Mouse (Mus musculus) urinary bladder, adult 2 months (tissue): ENCODE data around the gene Fndc3b. TPM values are rescaled to one million over a fixed set of nuclear protein-coding genes. Genes with fewer than 3 reads are reported as not detected.

Source experiments
- DNase-seq: peaks from one replicate; pipeline ENCODE4 v3.0.0; 2022; ENCODE audit warnings: low spot score
- polyA plus RNA-seq: library from polyadenylated mRNA; depleted of rRNA; stranded (reverse); fragments of >200 nt; gene quantifications from 2 replicates; pipeline ENCODE4 v1.2.3, GENCODE M21; 2012

Gene Fndc3b
- polyA plus RNA-seq, 1 experiment, result 26.0 TPM

- no peak for DNase-seq
Measured at GRCm38 (mm10) chr3:27670416-27670815, 40.7 kb downstream of the Fndc3b start.

GRCm38 (mm10) chr3:27667280-27667679 is 43.8 kb downstream of the Fndc3b start:
- DNase-seq, result no peak

GRCm38 (mm10) chr3:27665338-27665737 is 45.8 kb downstream of the Fndc3b start:
- DNase-seq, result no peak

- DNase-seq, result no peak
Measured at GRCm38 (mm10) chr3:27663221-27663620, 47.9 kb downstream of the Fndc3b start.

GRCm38 (mm10) chr3:27658198-27658763 is 52.8 kb downstream of the Fndc3b start:
- no peak for DNase-seq

GRCm38 (mm10) chr3:27656764-27657390 is 54.2 kb downstream of the Fndc3b start:
- no peak for DNase-seq

GRCm38 (mm10) chr3:27655673-27656072 is 55.4 kb downstream of the Fndc3b start:
- no peak for DNase-seq

- DNase-seq, result no peak
Measured at GRCm38 (mm10) chr3:27655042-27655441, 56.1 kb downstream of the Fndc3b start.

GRCm38 (mm10) chr3:27652451-27653011 is 58.6 kb downstream of the Fndc3b start:
- DNase-seq, result no peak

- DNase-seq, result no peak
Measured at GRCm38 (mm10) chr3:27651731-27652130, 59.4 kb downstream of the Fndc3b start.

- DNase-seq, result no peak
Measured at GRCm38 (mm10) chr3:27650083-27650482, 61.0 kb downstream of the Fndc3b start.

GRCm38 (mm10) chr3:27649316-27649715 is 61.8 kb downstream of the Fndc3b start:
- no peak for DNase-seq

- no peak for DNase-seq
Measured at GRCm38 (mm10) chr3:27642381-27642780, 68.7 kb downstream of the Fndc3b start.

GRCm38 (mm10) chr3:27639701-27640100 is 71.4 kb downstream of the Fndc3b start:
- DNase-seq, result no peak

GRCm38 (mm10) chr3:27637046-27637661 is 74.0 kb downstream of the Fndc3b start:
- no peak for DNase-seq

- no peak for DNase-seq
Measured at GRCm38 (mm10) chr3:27635776-27636175, 75.3 kb downstream of the Fndc3b start.

- no peak for DNase-seq
Measured at GRCm38 (mm10) chr3:27632880-27633279, 78.2 kb downstream of the Fndc3b start.

GRCm38 (mm10) chr3:27631112-27631511 is 80.0 kb downstream of the Fndc3b start:
- DNase-seq, result no peak

GRCm38 (mm10) chr3:27629716-27630115 is 81.4 kb downstream of the Fndc3b start:
- DNase-seq, result no peak

- no peak for DNase-seq
Measured at GRCm38 (mm10) chr3:27626301-27626700, 84.8 kb downstream of the Fndc3b start.

- DNase-seq, result no peak
Measured at GRCm38 (mm10) chr3:27625592-27625985, 85.5 kb downstream of the Fndc3b start.

- no peak for DNase-seq
Measured at GRCm38 (mm10) chr3:27624974-27625591, 86.0 kb downstream of the Fndc3b start.

GRCm38 (mm10) chr3:27622451-27622850 is 88.7 kb downstream of the Fndc3b start:
- no peak for DNase-seq
